Mouse (Mus musculus) MEL (cell line): ENCODE measurements around the gene Vax2.

Source experiments
- CTCF ChIP-seq, 3 experiments: IDR thresholded peaks in 2 of 3; conservative IDR thresholded peaks in 1 of 3; 2 replicates each; pipeline ENCODE4 v1.5.1; 2011 to 2012; ENCODE audit warnings: low read length in 3 of 3, low read depth in 2 of 3, mild to moderate bottlenecking in 2 of 3, improper control_type of control experiment in 1 of 3, inconsistent platforms in 1 of 3, mixed read lengths in 1 of 3, moderate library complexity in 1 of 3; ENCODE audit not compliant: control insufficient read depth in 1 of 3, insufficient read depth in 1 of 3, poor library complexity in 1 of 3, severe bottlenecking in 1 of 3
- GATA1 ChIP-seq: IDR thresholded peaks from 2 replicates; pipeline ENCODE4 v1.6.1; 2011; ENCODE audit warnings: low read depth, low read length, improper control_type of control experiment
- HCFC1 ChIP-seq: IDR thresholded peaks from 2 replicates; pipeline ENCODE4 v1.6.1; 2012; ENCODE audit warnings: low read depth, mild to moderate bottlenecking, inconsistent platforms, low read length, improper control_type of control experiment, moderate library complexity
- MAZ ChIP-seq: IDR thresholded peaks from 2 replicates; pipeline ENCODE4 v1.6.1; 2012; ENCODE audit warnings: low read depth, mild to moderate bottlenecking, inconsistent platforms, low read length, improper control_type of control experiment
- SIN3A ChIP-seq: IDR thresholded peaks from 2 replicates; pipeline ENCODE4 v1.6.1; 2012; ENCODE audit warnings: low read length, improper control_type of control experiment, inconsistent platforms
- TBP ChIP-seq: IDR thresholded peaks from 2 replicates; pipeline ENCODE4 v1.8.0; 2011; ENCODE audit warnings: low read depth, low read length, improper control_type of control experiment

DNA sequence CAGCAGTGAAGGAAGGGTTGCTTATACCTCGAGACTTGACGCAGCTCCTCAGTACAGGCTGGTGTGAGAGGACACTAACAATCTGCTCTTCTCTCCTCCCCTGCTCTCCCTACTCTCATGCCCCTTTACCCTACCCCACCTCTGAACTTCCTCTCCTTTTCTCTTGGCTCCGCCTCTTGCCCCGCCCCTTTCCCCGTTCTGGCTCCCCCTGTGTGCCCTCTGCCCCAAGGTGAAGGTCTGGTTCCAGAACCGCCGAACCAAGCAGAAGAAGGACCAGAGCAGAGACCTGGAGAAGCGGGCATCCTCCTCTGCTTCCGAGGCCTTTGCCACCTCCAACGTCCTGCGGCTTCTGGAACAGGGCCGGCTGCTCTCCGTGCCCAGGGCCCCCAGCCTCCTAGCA lies 26.2 kb downstream of the Vax2 start:
- TF ChIP-seq CTCF (IDR thresholded peaks at IDR 0.05 in 2 of 3, conservative IDR thresholded peaks at IDR 0.05 in 1 of 3; ENCODE audit: control insufficient read depth in 1 of 3, insufficient read depth in 1 of 3, low read depth in 2 of 3, low read length in 3 of 3, poor library complexity in 1 of 3, severe bottlenecking in 1 of 3) (no peak), TBP (no peak), HCFC1 (no peak), SIN3A (no peak), GATA1 (no peak), MAZ (no peak)
